Mouse (Mus musculus): ENCODE data around the gene Gpr18.

Gene Gpr18

DNA sequence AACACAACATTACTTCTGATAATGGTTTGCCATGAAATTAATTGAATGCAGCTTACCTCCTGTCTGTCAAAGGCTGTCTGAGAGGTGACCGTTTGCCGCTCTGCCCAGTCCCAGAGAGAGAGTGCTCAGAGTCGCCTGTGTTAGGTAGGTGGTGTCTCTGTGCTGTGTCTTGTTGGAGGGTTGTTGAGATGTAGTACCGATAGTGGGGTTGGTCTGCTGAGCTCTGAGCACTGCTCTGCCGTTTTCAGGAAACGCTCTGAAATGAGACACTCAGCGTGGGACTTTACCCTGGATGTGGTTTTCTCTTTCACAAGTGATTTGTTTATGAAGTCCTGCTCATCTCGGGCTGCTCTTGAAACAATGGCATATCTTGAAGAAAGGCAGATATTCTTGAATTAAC is at the start of gene Gpr18:
Gpr18 (minus strand) TSS at position 161 of the 400 bp plus-strand sequence.
- DNase-seq (ENCODE audit: low read depth, low spot score), result peak; percentile 87

DNA sequence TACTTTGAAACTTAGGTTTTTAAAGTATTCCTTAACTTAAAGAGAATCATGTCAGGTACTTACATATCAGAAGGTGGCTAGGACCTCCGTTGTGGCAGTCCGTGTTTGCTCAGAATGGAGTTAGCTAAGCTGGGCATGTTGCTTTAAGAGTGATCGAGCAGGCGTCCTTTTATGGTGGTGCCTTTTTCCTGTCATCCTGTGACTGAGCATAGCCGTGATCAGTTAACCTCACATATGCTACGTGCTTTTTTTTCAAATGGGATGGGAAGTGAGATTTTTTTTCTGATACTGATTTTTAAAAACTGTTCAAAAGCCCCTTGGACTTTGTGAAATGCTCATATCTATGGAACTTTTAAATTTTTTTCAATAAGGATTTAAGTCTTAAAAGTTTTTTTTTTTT is 49.4 kb upstream of the Gpr18 start, which contains the start of gene Gpr183:
Gpr183 (minus strand) TSS at position 206 of the 400 bp plus-strand sequence.
- DNase-seq (ENCODE audit: low read depth, low spot score), result peak; percentile 79

DNA sequence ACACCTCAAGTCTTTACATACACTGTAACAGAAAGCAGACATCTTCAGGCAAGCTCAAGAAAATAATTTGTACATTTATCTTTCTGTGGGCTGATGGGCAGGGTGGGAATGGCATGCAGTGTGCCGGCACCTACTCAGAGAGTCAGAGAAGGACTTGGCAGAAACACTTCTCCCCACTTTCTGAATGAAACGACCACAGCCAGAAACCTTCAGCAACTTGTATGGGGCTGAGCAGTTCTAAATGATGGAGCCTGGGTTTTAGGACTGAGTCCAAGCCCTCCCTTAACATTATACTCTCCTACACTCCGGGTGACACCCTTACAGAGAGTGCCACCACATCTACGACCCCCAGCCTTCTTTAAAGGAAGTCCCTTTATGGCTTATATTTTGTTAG is 48.4 kb upstream of the Gpr18 start:
- DNase-seq (ENCODE audit: low read depth, low spot score), result no peak

DNA sequence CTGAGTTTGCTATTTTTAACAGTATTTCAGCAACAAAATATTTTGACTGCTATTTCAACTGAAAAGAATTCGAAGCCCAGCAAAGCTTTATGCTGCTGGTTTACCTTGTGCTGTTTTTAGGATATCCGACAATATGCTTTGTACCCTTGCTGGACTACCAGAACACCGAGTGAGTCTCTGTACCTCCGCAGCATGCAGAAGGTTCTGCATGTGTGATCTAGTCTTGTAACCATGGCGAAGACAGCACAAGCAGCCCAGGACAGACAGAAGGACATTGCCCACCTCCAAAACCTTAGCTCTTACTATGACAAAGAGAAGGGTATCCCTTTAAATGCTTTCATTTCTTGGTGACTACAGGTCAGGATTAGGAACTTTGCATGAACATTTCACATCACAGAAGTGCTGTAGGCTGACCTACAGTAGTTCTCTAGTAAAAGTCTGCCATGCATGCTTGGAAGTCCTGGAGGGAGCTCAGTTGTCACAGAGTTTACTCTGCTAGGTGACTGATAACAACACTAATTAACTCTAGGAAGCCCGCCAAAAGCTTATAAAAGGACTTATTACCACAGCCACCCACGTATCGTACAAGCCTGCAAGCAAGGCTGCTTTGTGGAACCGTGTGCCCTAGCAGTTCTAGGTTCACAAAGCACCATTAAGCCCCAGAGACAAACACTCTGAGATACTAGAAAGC is 47.8 kb upstream of the Gpr18 start:
- DNase-seq (ENCODE audit: low read depth, low spot score), result peak; percentile 64

DNA sequence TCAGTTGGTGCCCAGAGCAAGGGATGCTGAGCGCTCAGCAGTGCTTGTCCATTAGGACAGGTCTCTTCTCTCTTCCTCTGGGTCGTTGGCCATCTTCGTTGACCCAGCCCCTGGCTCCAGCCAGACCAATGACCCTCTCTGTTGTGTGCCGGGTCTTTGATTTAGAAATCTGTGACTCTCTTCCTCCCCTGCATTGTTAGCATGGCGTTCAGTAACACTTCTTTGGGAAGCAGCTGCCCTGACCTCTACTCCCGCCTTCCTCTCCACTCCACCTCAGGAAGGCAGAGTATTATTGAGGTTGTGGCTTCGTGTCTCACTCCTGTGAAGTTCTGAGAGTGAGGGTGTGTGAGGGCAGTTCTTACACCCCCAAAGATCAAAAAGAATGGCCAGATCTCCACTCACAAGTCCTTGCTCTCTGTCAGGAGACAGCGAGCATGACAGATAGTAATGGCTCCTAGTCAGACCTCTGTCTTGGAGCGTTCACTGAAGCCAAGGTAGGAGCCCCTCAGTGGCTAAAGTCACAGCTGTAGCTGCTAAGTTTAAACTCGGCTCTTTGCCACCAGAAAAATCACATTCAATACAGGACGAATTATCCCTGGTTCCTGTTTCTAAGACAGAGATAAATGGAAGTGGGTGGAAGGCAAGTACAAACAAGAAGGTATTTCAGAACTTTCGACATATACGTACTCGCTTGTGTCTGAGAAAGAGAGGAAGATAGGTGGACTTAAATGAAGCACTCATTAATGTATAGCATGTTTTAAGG is 46.7 kb upstream of the Gpr18 start:
- peak; percentile 33 for DNase-seq (ENCODE audit: low read depth, low spot score)

DNA sequence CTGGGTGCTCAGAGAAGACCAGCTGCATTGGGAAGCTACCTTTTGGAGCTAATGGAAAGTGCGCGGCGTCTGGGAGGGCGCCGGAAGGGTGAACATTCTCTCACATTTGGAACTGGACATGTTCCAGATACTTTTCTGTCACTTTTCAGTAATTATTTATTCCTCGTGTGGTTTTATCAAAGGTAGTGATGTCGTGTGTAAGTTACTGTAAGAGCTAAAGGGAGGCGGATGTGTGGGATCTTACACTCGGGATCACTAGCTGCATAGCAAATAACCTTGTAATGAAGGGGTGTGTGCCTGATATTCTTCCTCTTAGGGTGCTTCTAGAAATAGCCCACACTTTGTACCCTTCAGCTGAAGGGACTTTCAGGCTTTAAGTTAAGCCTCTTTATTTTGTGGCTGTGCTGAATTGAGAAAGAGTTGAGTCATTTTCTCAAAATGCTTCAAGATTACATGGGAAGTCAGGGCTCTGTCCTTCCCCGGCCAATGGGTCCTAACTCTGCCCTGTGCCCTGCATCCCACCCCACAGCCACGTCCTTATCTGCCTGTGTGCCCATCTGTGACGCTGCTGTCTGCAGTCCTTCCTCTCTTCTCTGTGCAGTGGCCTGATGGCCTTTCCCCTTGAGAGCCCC is 46.0 kb upstream of the Gpr18 start:
- DNase-seq (ENCODE audit: low read depth, low spot score), result peak; percentile 51

DNA sequence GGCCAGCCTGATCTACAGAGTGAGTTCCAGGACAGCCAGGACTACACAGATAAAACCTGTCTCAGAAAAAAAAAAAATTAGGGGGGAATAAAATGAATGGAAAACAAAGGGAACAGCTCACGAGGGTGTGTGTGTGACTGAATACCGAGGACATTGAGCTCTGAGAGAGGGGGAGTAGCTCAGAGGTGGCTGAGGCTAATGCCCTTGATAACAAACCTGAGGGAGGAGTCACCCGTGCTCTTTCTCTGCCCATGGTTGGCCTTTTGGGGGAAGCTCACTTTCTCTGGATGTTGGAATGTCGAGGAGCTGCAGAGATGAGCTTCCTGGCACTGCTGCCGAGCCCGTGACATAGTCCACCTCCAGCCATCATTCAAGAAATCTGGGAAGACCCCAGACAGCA is 45.4 kb upstream of the Gpr18 start:
- peak; percentile 39 for DNase-seq (ENCODE audit: low read depth, low spot score)

DNA sequence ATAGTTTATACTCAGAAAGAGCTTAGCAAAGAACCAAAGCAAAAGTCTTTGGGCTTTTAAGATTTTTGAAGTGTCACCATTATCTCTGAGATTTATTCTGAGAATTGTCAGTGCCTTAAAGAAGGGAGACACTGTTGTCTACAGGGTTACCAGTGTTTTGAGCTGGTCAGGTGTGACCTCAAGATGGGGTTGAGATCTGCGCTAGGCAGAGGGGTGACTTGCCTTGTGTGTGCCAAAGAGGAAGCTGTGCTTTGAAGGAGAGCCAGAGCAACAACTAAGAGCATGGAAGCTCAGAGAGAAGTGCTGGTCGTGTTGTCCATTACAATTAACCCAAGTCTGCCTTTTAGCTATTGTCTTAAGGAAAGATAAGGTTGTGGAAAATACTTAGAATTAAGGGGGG is 45.0 kb upstream of the Gpr18 start:
- DNase-seq (ENCODE audit: low read depth, low spot score), result peak; percentile 51

DNA sequence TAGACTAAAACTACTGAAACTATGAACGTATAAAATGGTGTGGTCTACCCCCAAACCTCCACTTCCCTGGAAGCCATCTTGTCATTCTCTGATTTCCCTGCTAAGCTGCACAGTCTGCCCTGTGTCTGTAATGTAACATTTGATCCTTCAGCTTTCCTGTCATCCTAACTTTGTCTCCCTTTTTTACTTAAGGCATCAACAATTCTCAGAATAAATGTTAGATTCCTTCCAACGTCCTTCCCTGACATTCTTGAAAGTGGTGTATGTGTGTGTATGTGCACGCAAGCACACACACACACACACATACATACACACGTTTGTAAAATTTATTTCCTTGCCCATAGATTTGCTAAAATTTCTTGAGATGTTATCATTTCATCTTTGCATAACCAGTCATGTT is 44.5 kb upstream of the Gpr18 start:
- DNase-seq (ENCODE audit: low read depth, low spot score), result no peak

DNA sequence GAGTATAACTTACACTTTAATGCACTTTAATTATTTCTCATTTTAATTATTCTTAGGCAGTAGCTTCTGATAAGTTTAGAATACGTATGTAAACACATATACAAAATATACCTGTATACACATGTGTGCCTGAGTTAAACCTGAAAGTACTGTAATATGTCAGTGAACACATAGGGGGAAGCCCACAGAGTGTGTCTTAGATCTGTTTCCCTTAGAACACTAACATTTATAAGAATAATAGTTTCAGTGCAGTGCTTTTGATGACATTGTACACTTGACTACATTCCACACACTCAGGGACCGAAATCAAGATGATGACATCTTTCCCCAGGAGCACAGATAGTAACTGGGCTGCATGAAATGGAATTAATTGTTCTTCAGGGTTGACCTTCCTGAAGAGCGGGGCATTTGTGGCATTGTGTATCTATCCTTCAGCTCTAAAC is 44.0 kb upstream of the Gpr18 start:
- DNase-seq (ENCODE audit: low read depth, low spot score), result peak; percentile 51

DNA sequence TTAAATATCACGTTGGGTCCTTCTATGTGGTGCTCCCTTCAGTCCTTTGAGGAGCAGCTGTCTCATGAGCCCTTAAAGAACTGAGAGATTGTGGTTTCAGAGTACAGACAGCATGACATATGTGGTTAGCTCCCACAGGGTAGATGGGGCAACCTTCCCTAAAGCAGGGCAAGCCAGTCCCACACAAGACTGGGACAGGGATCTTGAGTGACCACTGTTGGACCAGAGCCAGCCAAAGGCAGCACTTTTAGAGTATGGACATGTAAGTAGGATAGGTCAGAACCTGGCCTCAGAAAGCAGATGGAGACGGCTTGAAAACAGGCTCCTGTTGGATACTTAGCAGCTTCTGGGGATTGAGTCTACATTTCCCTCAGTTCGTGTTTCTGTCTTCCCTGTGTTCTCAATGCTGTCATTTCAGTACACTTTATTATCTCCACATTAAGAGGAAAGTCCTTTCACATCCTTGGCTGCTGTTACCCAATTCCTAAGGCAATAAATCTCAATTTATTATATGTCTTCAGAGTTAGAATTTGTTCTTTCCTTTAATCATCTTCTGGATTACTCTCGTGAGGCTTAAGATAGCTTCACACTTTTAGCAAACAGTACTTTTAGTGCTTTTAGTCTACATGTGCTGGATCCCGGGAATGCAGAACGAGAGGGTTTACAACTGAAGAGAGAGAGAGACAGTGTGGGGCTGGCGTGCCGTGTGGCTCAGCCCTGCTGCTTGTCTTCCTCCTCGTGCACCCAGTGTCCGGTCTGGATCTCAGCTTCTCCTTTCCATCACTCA is 43.4 kb upstream of the Gpr18 start:
- DNase-seq (ENCODE audit: low read depth, low spot score), result peak; percentile 49

DNA sequence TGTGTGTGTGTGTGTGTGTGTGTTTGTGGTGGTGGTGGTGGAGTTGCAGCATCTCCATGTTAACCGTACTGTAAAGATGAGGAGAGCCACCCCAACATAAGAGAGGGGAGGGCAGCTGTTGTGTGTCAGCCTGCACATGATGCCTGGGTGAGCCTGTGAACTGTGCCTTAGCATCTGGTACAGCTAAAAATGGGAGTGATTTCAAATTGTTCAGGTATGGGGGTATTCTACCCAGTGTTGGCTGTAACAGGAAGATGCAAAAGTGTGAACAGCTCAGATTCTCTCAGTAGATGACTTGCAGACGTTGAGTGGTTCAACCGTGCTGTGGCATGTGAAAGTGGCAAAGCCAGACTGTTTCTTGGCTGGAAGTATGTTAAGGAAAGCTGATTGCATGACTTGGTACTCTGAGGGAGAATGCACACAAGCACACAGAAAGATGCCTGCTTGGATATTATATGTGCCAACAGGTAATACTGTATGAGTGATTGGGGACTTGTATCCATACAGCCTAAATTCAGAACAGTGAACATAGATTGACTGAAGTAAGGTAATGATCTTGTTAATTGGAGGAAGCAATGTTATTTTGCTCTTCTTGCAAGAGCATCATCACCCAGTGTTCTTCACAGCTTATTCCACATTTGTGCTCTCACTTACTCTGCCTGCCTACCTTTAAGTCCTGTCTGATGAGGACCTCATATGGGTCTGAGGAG is 42.6 kb upstream of the Gpr18 start:
- DNase-seq (ENCODE audit: low read depth, low spot score), result peak; percentile 44

DNA sequence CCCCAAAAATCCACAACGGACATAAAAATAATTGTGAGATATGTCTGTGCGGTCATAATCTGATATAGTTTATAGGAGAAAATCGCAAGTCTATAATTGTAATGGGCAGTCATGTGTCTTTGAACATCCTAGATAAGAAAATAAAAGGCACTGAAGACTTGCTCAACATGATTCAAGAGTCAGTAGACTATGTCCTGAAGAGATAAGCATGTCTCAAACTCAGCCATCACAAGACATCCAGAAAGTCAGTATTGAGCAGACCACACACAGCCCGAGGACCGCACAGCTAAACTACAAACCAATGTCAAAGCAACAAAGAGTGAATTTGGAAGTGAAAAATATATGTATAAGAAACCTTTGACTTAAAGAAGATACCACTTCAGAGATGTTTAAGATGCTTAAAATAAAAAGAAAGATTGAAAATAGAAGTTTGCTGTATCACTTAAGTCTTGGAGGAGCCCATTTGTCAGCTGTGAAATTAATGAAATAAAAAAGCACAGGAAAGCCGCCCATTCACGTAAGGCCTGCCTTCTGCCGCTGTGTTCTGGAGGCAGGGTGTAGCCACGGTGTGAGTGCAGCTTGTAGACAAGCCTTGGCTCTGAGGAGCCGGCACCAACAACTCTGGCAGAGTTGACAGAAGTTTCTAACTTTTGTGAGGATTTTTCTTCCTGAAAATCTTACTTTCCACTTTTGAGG is 41.7 kb upstream of the Gpr18 start:
- peak; percentile 49 for DNase-seq (ENCODE audit: low read depth, low spot score)

DNA sequence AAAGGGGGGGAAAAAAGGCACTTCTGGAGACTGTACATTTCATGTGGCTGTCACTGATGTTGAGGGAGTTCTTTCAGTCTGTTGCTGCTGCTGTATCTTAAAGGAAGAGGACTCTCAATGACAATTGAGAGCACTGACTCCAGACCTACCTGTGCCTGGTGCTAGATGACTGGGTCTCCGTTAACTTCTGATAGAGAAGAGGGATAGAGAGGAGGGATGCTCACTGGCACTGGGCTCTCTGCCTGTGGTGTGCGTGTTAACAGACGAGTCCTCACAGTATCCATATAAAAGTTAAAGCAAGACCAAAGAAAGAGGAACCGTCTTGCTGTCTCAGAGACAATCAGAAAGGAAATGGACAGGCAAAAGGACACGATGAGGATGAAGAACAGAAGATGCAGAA is 40.7 kb upstream of the Gpr18 start:
- no peak for DNase-seq (ENCODE audit: low read depth, low spot score)

DNA sequence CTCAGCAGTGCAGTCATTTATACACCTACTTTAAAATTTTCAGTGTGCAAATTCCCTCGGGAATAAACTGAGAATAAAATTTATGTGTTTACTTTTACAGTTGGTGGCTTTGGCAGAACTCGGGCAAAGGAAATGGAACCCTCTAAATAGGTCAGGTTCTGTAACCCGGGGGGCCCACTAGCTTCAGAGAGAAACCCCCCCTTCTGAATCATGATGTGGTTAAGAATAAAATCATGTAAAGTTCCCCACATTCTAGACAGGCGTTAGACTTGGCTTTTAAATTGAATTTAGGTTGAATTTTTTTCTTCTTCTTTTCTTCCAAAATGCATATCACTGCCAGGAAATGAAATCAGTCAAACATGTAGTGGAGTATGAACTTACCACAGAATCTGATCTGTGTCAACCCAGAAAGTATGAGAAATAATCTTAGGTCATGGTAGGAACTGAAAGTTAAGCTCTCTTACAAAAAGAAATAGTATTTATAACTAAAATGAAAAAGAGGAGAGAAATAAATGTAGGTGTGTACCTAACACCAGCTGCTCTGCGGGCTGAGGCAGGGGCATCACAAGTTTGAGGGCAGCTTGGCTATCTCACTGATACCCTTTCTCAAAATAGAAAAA is 39.7 kb upstream of the Gpr18 start:
- peak; percentile 55 for DNase-seq (ENCODE audit: low read depth, low spot score)

DNA sequence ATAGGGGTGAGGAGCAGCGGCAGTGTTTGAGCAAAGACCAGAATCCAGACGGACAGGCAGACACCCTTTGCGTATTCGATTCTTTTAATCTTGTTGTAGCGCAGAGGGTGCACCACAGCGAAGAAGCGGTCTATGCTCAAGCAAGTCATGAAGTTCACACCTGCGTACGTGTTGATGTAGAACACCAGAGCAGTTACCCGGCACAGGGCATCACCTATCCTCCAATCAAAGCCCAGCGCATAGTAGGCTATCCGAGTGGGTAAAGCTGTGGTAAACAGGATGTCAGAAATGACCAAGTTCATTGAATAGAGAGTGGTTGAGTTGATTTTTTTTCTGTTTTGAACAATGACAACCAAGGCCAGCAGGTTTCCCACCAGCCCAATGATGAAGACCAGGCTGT is 39.0 kb upstream of the Gpr18 start:
- peak; percentile 81 for DNase-seq (ENCODE audit: low read depth, low spot score)

DNA sequence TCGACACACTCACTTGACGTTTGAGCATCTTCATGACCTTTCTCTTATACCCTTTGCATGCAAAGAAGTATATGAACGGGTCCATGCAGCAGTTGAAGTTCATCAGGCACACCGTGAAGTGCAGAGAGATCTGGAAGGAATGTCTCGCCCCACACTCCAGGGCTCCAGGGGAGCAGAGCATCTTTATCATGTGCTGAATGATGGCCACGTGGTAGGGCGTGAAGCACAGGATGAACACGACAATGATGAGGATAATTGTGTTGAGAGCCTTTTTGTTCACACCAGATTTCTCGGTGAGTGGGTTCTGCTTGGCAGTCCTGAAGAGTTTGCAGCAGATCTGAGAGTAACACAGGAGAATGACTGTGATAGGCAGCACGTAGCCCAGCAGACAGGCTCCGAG is 38.5 kb upstream of the Gpr18 start:
- no peak for DNase-seq (ENCODE audit: low read depth, low spot score)

DNA sequence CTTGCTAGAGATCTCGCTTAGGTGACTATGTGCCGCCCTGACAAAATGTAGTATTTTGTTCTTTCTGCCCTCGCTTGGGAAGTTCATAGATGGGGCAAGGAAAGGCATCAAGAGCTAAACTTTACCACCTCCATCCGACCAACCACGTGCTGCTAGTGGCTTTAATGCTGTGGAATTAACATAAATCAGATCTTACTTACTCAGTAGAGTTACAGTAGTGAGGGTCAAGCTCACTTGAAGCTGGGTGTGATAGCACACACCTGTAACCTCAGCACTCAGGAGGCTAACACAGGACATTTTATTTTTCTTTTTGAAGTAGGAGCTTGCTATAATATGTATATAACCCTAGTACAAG is 36.4 kb upstream of the Gpr18 start:
- DNase-seq (ENCODE audit: low read depth, low spot score), result peak; percentile 7

DNA sequence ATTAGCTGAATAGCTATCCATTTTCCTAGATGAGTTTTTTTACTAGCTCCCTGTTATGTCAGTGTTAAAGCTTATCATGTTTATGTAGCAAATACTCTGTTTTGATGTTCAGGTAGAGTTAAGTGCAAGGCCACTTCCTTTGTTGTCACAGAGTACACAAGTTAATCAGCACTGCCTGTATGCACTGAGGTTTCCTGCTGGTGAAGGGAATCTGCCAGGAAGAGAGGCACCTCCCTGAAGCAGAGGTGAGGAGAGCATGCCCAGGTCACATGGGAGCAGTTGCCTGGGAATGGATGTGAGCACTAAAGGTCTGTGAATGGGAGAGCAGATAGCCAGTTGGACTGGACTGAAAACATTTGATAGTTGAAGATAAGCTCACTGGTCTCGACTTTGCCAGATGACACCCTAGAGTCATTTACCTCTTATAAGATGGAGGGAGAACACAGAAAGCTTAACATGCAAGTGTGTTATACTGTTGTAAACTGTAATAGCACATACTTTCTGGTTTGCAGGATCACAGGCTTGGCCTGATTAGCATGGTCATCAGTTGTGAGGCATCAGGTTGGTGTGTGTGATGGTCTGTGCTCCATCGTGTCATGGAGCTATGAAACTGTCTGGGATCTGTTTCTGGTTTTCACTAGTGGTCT is 35.9 kb upstream of the Gpr18 start:
- DNase-seq (ENCODE audit: low read depth, low spot score), result peak; percentile 57

DNA sequence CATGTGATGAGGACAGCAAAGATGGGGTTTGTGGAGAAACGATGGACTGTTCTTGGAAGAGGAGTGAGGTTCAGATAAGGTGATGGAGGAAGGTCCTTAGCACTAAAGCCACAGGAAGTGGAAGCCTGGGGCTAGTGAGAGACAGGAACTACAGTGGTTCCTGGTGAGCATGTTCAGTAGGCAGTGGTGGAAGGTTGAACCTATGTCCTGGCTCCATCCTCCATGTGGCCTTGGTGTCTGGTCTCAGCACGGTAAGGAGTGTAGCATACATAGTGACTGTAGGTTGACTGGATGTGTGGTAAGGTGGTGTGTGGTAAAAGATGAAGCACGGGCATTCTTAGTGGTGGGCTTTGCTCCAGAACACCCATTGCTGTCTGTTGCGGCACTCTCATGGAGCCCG is 34.3 kb upstream of the Gpr18 start:
- DNase-seq (ENCODE audit: low read depth, low spot score), result no peak

Data from CD4-positive, CD25-positive, alpha-beta regulatory T cell, adult 2 months (primary cell).